In genomic region chr3:149220958-149221357, GRCm38 (mm10) we compare ENCODE assay signal across 24 mouse cellular contexts.
A peak's percentile ranks its signal among the peaks of the same experiment; 100 is the strongest.
DNase-seq lines count a peak whose midpoint lies in the region; ATAC-seq and TF ChIP-seq lines count a peak whose summit lies in the region.
"Had no signal": no experiment of that assay in that cellular context is flagged by ENCODE, and none has a peak within 500 bp of the region (broad histone marks: within the 10 kb centered on the region; RNA-seq: fewer than 3 reads in every experiment).

No protein-coding gene starts in this region.

- no peaks in the 10 kb centered on the region for H3K36me3 ChIP-seq in heart, postnatal 0 days (replicated peaks; ENCODE audit: control insufficient read depth, insufficient read depth, low read length)
- no peaks in the 10 kb centered on the region for H3K36me3 ChIP-seq in stomach, embryonic 16.5 days (ENCODE audit: control insufficient read depth, insufficient read depth, low read length)
- H3K36me3 ChIP-seq in stomach, postnatal 0 days (ENCODE audit: control insufficient read depth, insufficient read depth, low read length): no peaks in the 10 kb centered on the region
- H3K36me3 ChIP-seq in forebrain, embryonic 11.5 days (ENCODE audit: control insufficient read depth, insufficient read depth, low read length): no peaks in the 10 kb centered on the region
- H3K36me3 ChIP-seq: embryonic facial prominence, embryonic 13.5 days; limb, embryonic 12.5 days; lung, embryonic 15.5 days had no signal

- peaks cover 15% of the 10 kb centered on the region for H3K4me1 ChIP-seq in heart, postnatal 0 days (ENCODE audit: control insufficient read depth, insufficient read depth)
- H3K4me1 ChIP-seq in stomach, embryonic 16.5 days (ENCODE audit: control insufficient read depth, insufficient read depth, low read length): peaks cover 5% of the 10 kb centered on the region; the same call in 1 of the 2 replicates
- H3K4me1 ChIP-seq in stomach, postnatal 0 days (replicated peaks; ENCODE audit: control insufficient read depth, insufficient read depth): peaks cover 6% of the 10 kb centered on the region; the same call in 1 of the 2 replicates
- H3K4me1 ChIP-seq in forebrain, embryonic 11.5 days (replicated peaks; ENCODE audit: control insufficient read depth, insufficient read depth, low read length): peaks cover 6% of the 10 kb centered on the region; the same call in 1 of the 2 replicates

- DNase-seq in heart, adult 11 months: peak; percentile 86
- no peak for DNase-seq in heart, postnatal 36 days
- no peak for DNase-seq in heart, postnatal 0 days (ENCODE audit: low spot score)
- DNase-seq in heart, postnatal 25 days (ENCODE audit: low spot score): no peak
- no peak for DNase-seq in stomach, postnatal 0 days (ENCODE audit: low spot score)
- no peak for DNase-seq in forebrain, embryonic 11.5 days (ENCODE audit: low spot score)
- no peak for DNase-seq in adrenal gland, postnatal 4 days (ENCODE audit: low spot score in 2 of 2)
- DNase-seq: adrenal gland, postnatal 36 days; cerebellum, adult 18-20 months; cerebellum, postnatal 14 days; embryo, embryonic 11 days; gastrocnemius, postnatal 10 days; layer of hippocampus, postnatal 36 days; lung, postnatal 36 days; midbrain, embryonic 14.5 days; right cerebral cortex, postnatal 14 days had no signal

- 62% methylated on average over 4 of the region's 4 CpGs for WGBS in heart, postnatal 0 days
- WGBS in stomach, embryonic 16.5 days: 66% methylated on average over 4 of the region's 4 CpGs
- 73% methylated on average over 4 of the region's 4 CpGs for WGBS in stomach, postnatal 0 days
- WGBS in forebrain, embryonic 11.5 days: 81% methylated on average over 4 of the region's 4 CpGs

- H3K27me3 ChIP-seq in heart, postnatal 0 days (ENCODE audit: control insufficient read depth, insufficient read depth, low read length): no peaks in the 10 kb centered on the region
- no peaks in the 10 kb centered on the region for H3K27me3 ChIP-seq in stomach, embryonic 16.5 days (ENCODE audit: control insufficient read depth, insufficient read depth, low read length)
- H3K27me3 ChIP-seq in stomach, postnatal 0 days (ENCODE audit: control insufficient read depth, insufficient read depth, low read length): no peaks in the 10 kb centered on the region
- no peaks in the 10 kb centered on the region for H3K27me3 ChIP-seq in forebrain, embryonic 11.5 days (ENCODE audit: control insufficient read depth, insufficient read depth, low read length)
- H3K27me3 ChIP-seq: embryonic facial prominence, embryonic 13.5 days; limb, embryonic 12.5 days; lung, embryonic 15.5 days had no signal

- no peak for TF ChIP-seq EP300 in heart, postnatal 0 days (IDR thresholded peaks at IDR 0.05; ENCODE audit: low read depth)
- no peak for TF ChIP-seq EP300 in stomach, postnatal 0 days (optimal IDR thresholded peaks at IDR 0.05)

- intact Hi-C loops in heart, postnatal 36 days (cut with DNase I): loop anchor here (5.0 kb wide), 1 partner anchor 126 kb away; no protein-coding TSS in a partner anchor
- intact Hi-C loops in heart, postnatal 25 days (cut with DNase I): no loop called here

- no peak overlapping the region for H3K9ac ChIP-seq in heart, postnatal 0 days (replicated peaks; ENCODE audit: low read depth, low read length)
- H3K9ac ChIP-seq in stomach, embryonic 16.5 days (ENCODE audit: low read length): no peak overlapping the region
- H3K9ac ChIP-seq in stomach, postnatal 0 days (ENCODE audit: low read length): no peak overlapping the region
- no peak overlapping the region for H3K9ac ChIP-seq in forebrain, embryonic 11.5 days (ENCODE audit: low read length)
- H3K9ac ChIP-seq: embryonic facial prominence, embryonic 13.5 days; limb, embryonic 12.5 days; liver, embryonic 14.5 days; lung, embryonic 15.5 days had no signal

- peak overlapping the region; percentile 27 for H3K27ac ChIP-seq in heart, postnatal 0 days (ENCODE audit: low read depth)
- 0 out of 2 replicates have a peak overlapping the region, but pooled peaks have one; percentile 17 for H3K27ac ChIP-seq in stomach, embryonic 16.5 days (ENCODE audit: low read length)
- no peak overlapping the region for H3K27ac ChIP-seq in stomach, postnatal 0 days (replicated peaks)
- H3K27ac ChIP-seq in forebrain, embryonic 11.5 days (ENCODE audit: low read depth, low read length): no peak overlapping the region
- H3K27ac ChIP-seq: embryonic facial prominence, embryonic 13.5 days; hindbrain, postnatal 0 days; layer of hippocampus, adult 2 months; limb, embryonic 12.5 days; liver, embryonic 14.5 days had no signal

- ATAC-seq in heart, postnatal 0 days (ENCODE audit: insufficient read depth, low read depth): no peak
- no peak for ATAC-seq in stomach, embryonic 16.5 days (ENCODE audit: insufficient read depth, low FRiP score)
- no peak for ATAC-seq in stomach, postnatal 0 days (ENCODE audit: low FRiP score, low TSS enrichment)
- ATAC-seq in forebrain, embryonic 11.5 days (replicated peaks; ENCODE audit: low FRiP score): no peak
- ATAC-seq: forebrain, embryonic 14.5 days; hindbrain, postnatal 0 days had no signal

- no peak for TF ChIP-seq CTCF in heart, postnatal 0 days (IDR thresholded peaks at IDR 0.05; ENCODE audit: low read depth)
- TF ChIP-seq CTCF in stomach, postnatal 0 days (IDR thresholded peaks at IDR 0.05; ENCODE audit: low read depth): no peak

- no peaks in the 10 kb centered on the region for H3K9me3 ChIP-seq in heart, postnatal 0 days (replicated peaks; ENCODE audit: control insufficient read depth, low read length)
- no peaks in the 10 kb centered on the region for H3K9me3 ChIP-seq in stomach, embryonic 16.5 days (replicated peaks; ENCODE audit: control insufficient read depth, low read length)
- H3K9me3 ChIP-seq in stomach, postnatal 0 days (ENCODE audit: control insufficient read depth, low read length): no peaks in the 10 kb centered on the region
- H3K9me3 ChIP-seq in forebrain, embryonic 11.5 days (ENCODE audit: control insufficient read depth, low read length): no peaks in the 10 kb centered on the region
- H3K9me3 ChIP-seq: embryonic facial prominence, embryonic 13.5 days; limb, embryonic 12.5 days; lung, embryonic 15.5 days had no signal

- H3K4me3 ChIP-seq in heart, postnatal 0 days (ENCODE audit: low read depth, low read length): no peak overlapping the region
- H3K4me3 ChIP-seq in stomach, embryonic 16.5 days (replicated peaks; ENCODE audit: low read length): no peak overlapping the region
- no peak overlapping the region for H3K4me3 ChIP-seq in stomach, postnatal 0 days (ENCODE audit: low read depth, low read length)
- H3K4me3 ChIP-seq in forebrain, embryonic 11.5 days (ENCODE audit: low read depth, low read length): no peak overlapping the region
- H3K4me3 ChIP-seq: embryonic facial prominence, embryonic 13.5 days; layer of hippocampus, adult 2 months; limb, embryonic 12.5 days; lung, embryonic 15.5 days had no signal

- H3K4me2 ChIP-seq in heart, postnatal 0 days (ENCODE audit: low read depth, low read length): no peak overlapping the region
- H3K4me2 ChIP-seq in stomach, embryonic 16.5 days (ENCODE audit: low read depth, low read length): no peak overlapping the region
- no peak overlapping the region for H3K4me2 ChIP-seq in stomach, postnatal 0 days (replicated peaks; ENCODE audit: low read depth)
- no peak overlapping the region for H3K4me2 ChIP-seq in forebrain, embryonic 11.5 days (ENCODE audit: low read depth, low read length, severe bottlenecking)
- H3K4me2 ChIP-seq: embryonic facial prominence, embryonic 13.5 days; limb, embryonic 12.5 days; lung, embryonic 15.5 days had no signal

Comparison
In these comparisons a context has a peak if more than half of its experiments do, and no peak if none do; other contexts are left out.
1. H3K27ac ChIP-seq: peak in heart, postnatal 0 days (single experiment) and stomach, embryonic 16.5 days (single experiment); none in stomach, postnatal 0 days (single experiment) and forebrain, embryonic 11.5 days (single experiment).